Mouse (Mus musculus) lung, adult 2 months (tissue): ENCODE measurements around the gene Tekt1. TPM values are rescaled to one million over a fixed set of nuclear protein-coding genes. Genes with fewer than 3 reads are reported as not detected.

Experiments used
- DNase-seq: peaks from one replicate; pipeline ENCODE4 v3.0.0; 2022
- H3K4me1 ChIP-seq: fragments of 200-500 bp; 2 replicates; pipeline ENCODE4 v1.6.1; 2011; ENCODE audit warnings: low read length; ENCODE audit not compliant: control insufficient read depth, insufficient read depth
- H3K4me3 ChIP-seq: fragments of 200-500 bp; replicated peaks from 2 replicates; pipeline ENCODE3; 2011; ENCODE audit warnings: low read depth, mild to moderate bottlenecking, control low read depth, low read length; ENCODE audit errors: extremely low read depth
- CTCF ChIP-seq: fragments of 200-500 bp; IDR thresholded peaks from 2 replicates; pipeline ENCODE4 v1.5.1; 2011; ENCODE audit warnings: mild to moderate bottlenecking, low read length, control low read depth; ENCODE audit not compliant: insufficient read depth
- POLR2A ChIP-seq: fragments of 200-500 bp; IDR thresholded peaks from 2 replicates; pipeline ENCODE4 v1.6.1; 2011; ENCODE audit warnings: low read depth, mild to moderate bottlenecking, control low read depth, low read length, borderline replicate concordance; ENCODE audit errors: extremely low read depth
- WGBS: fragments of 180-500 bp; shearing (Covaris S2); methylation state at CpG from one replicate; pipeline ENCODE4 v1.1.7; 2018; 5-methylcytosine and 5-hydroxymethylcytosine counted together
- polyA plus RNA-seq: library from polyadenylated mRNA; depleted of rRNA; stranded (reverse); fragments of >200 nt; gene quantifications from 2 replicates; pipeline ENCODE4 v1.2.3, GENCODE M21; 2012; rRNA removed

The Tekt1 gene
- 4.8 and 8.3 TPM in 2 replicates for polyA plus RNA-seq

DNA sequence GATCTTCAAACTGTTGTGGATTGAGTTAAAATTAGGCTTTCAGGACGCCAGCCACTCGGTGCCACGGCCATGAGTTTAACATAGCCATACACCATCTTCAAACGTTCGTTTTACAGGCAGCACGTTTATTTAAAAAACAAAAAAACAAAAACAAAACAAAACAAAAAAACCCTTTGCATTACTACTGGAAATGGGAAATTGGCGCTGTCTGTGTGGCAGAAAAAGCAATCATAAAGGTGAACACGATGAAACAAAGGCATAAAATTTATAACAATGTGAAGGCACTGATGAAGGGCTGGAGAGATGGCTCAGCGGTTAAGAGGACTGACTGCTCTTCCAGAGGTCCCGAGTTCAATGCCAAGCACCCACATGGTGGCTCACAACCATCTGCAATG lies at the start of gene Tekt1:
TSS of gene Tekt1 (minus strand) at position 96 of the 395 bp plus-strand sequence.
- TF ChIP-seq POLR2A (no peak), CTCF (no peak)
- WGBS = 36% methylated on average over 10 of the region's 10 CpGs
- peaks cover 4% of the 10 kb centered on the region for H3K4me1 ChIP-seq

DNA sequence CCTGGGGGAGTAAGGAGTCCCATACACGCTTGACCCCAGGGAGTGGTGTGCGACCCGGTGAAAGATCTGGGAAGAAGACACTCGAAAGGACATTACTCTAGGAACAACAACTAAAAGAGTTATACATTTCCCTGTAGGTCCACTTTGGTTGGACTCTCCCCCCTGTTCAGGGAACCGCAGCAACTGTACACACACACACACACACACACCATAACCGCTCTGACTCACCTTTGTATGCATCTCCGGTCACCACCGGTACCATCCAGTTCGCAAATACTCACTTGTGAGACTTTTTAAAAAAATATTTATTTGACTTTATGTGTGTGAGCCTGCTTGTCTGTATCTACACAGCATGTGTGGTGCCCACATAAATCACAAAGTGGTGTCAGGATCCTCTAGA lies 49.7 kb upstream of the Tekt1 start:
- Histone ChIP-seq H3K4me3 (peak overlapping the region; percentile 62), H3K4me1 (0 out of 2 replicates have a peak, but pooled peaks cover 2% of the 10 kb centered on the region)
- DNase-seq = no peak
- TF ChIP-seq POLR2A (no peak), CTCF (no peak)
- 28% methylated on average over 9 of the region's 9 CpGs for WGBS

More for the DNA sequence above, at the start of gene Tekt1:
- DNase-seq = no peak
- peak within 1 kb of the TSS; percentile 50 for H3K4me3 ChIP-seq

DNA sequence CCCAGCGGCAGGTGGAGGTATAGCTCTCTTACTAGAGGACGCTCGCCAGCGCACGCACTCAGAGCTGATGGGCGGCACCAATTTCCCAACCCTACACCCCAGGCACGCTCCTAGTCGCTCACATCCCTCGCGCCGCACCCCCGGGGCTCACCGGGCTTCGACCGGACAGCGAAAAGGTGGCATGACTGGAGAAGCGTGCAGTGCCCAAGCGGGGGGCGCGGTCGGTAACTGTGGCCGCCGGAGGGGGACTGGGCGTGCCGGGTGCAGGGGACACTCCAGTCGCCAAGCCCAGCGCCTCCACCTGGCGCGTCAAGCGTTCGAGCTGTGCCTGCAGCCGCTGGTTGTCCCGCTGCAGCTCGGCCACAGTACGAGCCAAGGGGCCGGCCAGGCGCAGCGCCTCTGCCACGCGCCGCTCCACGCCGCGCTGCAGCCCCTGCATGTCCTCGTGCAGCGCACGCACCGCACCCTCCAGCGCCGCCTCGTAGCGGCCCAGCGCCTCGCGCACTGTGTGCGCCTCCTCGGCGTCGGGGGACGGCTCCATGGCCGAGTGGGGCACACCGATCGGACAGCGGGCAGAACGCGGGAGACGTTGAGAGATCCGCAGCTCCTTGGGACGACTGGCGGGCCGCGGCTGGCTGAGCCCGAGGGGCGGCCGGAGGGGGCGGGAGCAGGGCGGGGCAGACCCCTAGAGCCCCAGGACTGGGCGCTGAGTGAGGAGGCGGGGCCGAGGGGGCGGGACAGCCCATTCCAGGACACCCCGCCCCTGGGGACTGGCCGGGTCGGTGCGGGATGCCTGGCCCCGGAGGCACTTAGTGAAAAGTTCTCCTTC lies 49.1 kb upstream of the Tekt1 start, which contains the start of gene Smtnl2:
TSS of gene Smtnl2 (minus strand) at position 621 of the 829 bp plus-strand sequence.
- WGBS = under 1% methylated on average over 85 of the region's 86 CpGs
- peak; percentile 79 for DNase-seq
- TF ChIP-seq POLR2A (peak; percentile 79; the same call in 1 of the 2 replicates), CTCF (no peak)
- H3K4me1 ChIP-seq = peaks cover 2% of the 10 kb centered on the region; the same call in 1 of the 2 replicates
- H3K4me3 ChIP-seq = peak within 1 kb of the TSS; percentile 83

DNA sequence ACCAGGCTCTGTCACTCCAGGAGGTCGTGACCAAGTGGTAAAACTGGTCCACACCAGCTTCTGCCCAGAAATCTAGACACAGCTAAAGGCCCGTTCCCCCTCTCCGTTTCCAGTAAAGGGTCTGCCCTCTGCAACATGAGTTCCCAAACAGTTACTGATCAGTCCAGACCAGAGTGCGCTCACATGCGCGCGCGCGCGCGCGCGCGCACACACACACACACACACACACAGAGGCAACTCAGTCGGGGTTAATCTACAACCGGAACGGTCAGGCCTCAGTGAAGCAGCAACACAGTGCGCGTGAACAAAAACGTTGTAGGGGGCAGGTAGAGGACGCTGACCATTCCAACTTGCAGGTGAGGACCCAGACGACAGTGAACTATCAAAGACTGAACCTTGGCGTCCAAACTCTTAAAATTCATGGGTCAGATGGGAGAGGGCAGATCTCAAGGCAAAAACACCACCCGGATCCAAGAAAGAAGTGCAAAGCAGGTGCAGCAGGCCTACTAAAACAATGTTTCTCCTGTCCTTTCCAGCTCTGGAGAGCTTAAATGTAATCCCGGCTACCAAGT lies 48.4 kb upstream of the Tekt1 start:
- 6% methylated on average over 25 of the region's 25 CpGs for WGBS
- no peak for DNase-seq
- Histone ChIP-seq H3K4me3 (peak overlapping the region; percentile 83), H3K4me1 (peaks cover 2% of the 10 kb centered on the region; the same call in 1 of the 2 replicates)
- TF ChIP-seq POLR2A (no peak), CTCF (no peak)

DNA sequence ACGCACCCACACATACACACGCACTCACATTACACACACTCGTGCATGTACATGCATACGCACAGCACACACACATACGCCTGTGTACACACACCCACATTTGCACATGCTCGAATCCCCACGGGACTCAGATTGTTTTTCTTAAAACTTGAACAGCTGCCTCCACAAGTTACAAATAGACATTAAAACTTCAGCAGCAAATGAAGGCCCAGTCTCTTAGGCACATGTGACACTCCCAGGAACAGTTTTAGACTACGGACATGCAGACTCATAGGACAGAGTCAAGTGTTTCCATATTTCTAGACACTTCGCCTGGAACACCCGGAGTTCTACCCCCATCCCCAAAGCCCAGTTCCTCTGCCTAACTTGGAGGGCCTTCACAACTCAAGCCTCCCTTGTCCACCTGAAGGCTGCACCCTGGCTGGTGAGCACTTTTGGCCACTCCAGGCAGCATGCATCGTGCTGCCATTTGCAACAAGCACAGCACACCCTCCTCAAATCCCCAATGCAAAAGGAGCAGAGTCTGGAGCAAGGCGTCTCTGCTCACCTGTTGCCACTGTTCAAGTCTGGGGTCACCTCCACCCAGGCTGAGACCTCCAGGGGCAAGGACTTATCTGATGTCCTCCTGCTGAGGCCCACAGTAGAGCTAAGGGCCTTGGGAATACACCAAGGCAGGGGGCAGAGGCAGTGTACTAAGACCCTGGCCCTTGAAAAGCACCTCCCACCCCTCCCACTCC lies 47.6 kb upstream of the Tekt1 start:
- 59% methylated on average over 12 of the region's 12 CpGs for WGBS
- no peak for DNase-seq
- no peak for TF ChIP-seq CTCF
- TF ChIP-seq POLR2A = no peak
- peak overlapping the region; percentile 47 for H3K4me3 ChIP-seq
- H3K4me1 ChIP-seq = peaks cover 2% of the 10 kb centered on the region; the same call in 1 of the 2 replicates

DNA sequence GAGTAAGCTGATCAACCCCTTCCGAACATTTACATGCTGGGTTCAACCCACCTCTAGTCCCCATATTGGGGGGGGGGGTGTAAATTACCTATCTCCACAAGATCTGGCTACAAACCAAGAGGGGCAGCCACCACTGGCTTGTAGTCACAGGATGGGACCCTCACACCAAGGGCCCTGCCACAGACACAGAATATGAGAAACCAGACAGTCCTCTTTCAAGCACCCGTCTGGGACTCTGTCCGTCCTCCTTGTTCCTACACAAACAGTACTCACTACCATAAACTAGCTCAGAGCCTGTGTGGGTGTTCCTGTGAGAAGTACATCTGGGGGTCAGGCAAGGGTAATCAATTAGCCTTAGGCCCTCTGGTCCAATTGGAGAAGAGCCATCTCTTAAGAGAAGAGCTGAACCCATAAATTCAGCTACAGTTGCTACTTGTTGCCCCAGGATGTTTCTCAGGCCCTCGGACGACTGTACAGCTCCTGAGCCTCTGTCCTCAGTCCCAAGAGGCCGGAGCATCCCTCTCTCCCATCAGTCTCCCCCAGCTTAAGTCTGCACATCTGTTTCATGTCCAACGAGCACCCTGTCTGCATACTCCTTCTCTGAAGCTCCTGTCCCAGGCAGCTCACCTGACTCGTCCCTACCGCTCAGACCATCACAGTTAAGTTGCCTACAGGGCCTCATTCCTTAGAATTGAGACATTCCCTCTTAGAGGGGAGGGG lies 46.4 kb upstream of the Tekt1 start:
- TF ChIP-seq CTCF (no peak), POLR2A (no peak)
- Histone ChIP-seq H3K4me1 (peaks cover 2% of the 10 kb centered on the region; the same call in 1 of the 2 replicates), H3K4me3 (peak overlapping the region; percentile 37)
- DNase-seq = no peak
- WGBS = 59% methylated on average over 9 of the region's 9 CpGs

DNA sequence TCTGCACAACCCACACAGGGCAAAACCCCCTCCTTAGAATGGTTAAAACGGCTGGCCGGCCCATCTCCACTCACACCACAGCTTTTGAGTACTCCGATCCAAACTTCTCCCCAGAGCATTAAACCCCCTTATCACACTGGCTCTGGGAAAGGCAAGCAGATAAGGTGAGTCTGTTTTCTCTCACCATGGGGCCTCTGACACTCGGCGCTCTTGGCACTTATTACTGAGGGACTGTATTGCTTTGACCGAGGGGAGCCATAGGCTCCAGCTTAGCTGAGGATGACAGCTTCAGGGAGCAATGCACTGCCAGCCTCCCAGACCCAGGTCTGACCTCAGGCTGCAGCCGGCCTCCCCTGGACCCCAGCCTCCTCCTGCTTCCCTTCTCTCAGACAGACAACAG lies 45.3 kb upstream of the Tekt1 start:
- H3K4me1 ChIP-seq = peaks cover 2% of the 10 kb centered on the region; the same call in 1 of the 2 replicates

DNA sequence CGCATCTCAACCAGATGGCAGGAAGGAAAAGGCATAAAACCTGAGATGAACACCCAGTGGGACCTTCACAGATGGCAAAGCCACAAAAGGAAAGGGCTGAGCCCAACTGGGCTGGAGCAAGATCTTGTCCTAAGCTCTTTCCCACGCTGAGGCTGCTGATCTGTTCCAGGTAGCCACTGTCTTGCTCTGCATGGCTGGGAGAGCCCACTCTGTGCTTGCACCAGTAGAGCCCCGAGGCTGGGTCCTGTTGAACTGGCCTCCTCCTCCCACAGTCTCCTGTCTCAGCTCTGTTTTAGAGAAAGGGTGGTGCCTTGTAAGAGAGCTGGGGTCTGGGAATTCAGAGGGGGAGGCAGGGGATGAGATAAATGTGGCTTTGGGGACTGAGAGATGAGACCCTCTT lies 44.8 kb upstream of the Tekt1 start:
- TF ChIP-seq CTCF = no peak
- no peak for TF ChIP-seq POLR2A
- no peak overlapping the region for H3K4me3 ChIP-seq
- H3K4me1 ChIP-seq = peaks cover 1% of the 10 kb centered on the region; the same call in 1 of the 2 replicates
- WGBS = 27% methylated on average over 3 of the region's 3 CpGs
- DNase-seq = no peak

More for the DNA sequence above, 45.3 kb upstream of the Tekt1 start:
- no peak overlapping the region for H3K4me3 ChIP-seq
- DNase-seq = no peak
- TF ChIP-seq POLR2A (no peak), CTCF (no peak)
- 26% methylated on average over 7 of the region's 7 CpGs for WGBS
